In genomic region chr4:106847591-106848289, GRCm38 (mm10) we compare ENCODE assay signal across 8 mouse cellular contexts. TPM values are rescaled to one million over a fixed set of nuclear protein-coding genes. Genes with fewer than 3 reads are reported as not detected.
DNase-seq lines count a peak whose midpoint lies in the region; ATAC-seq lines count a peak whose summit lies in the region.

No protein-coding gene starts in this region.

- H3K36me3 ChIP-seq in embryonic facial prominence, embryonic 14.5 days (ENCODE audit: control insufficient read depth, insufficient read depth, low read length), result no peaks in the 10 kb centered on the region
- H3K36me3 ChIP-seq in heart, embryonic 16.5 days (ENCODE audit: control insufficient read depth, insufficient read depth), result no peaks in the 10 kb centered on the region
- H3K36me3 ChIP-seq in midbrain, embryonic 11.5 days (ENCODE audit: control insufficient read depth, insufficient read depth, low read length), result no peaks in the 10 kb centered on the region

- H3K4me2 ChIP-seq in embryonic facial prominence, embryonic 14.5 days (ENCODE audit: low read depth, low read length), result peak overlapping the region; percentile 46
- H3K4me2 ChIP-seq in heart, embryonic 16.5 days (ENCODE audit: low read depth, low read length), result peak overlapping the region; percentile 63
- H3K4me2 ChIP-seq in midbrain, embryonic 11.5 days, result peak overlapping the region; percentile 31; the same call in 1 of the 2 replicates

- H3K27ac ChIP-seq in embryonic facial prominence, embryonic 14.5 days (replicated peaks; ENCODE audit: low read depth, low read length), result peak overlapping the region; percentile 93
- peak overlapping the region; percentile 76 for H3K27ac ChIP-seq in heart, embryonic 16.5 days (ENCODE audit: low read length)
- H3K27ac ChIP-seq in midbrain, embryonic 11.5 days (ENCODE audit: low read depth, low read length), result no peak overlapping the region; the same call in 1 of the 2 replicates

- H3K9ac ChIP-seq in embryonic facial prominence, embryonic 14.5 days (ENCODE audit: low read depth, low read length), result peak overlapping the region; percentile 39
- peak overlapping the region; percentile 63 for H3K9ac ChIP-seq in heart, embryonic 16.5 days (ENCODE audit: low read length)
- H3K9ac ChIP-seq in midbrain, embryonic 11.5 days (ENCODE audit: low read length), result peak overlapping the region; percentile 43

- H3K27me3 ChIP-seq in embryonic facial prominence, embryonic 14.5 days (replicated peaks; ENCODE audit: control insufficient read depth, insufficient read depth, low read length), result no peaks in the 10 kb centered on the region
- H3K27me3 ChIP-seq in heart, embryonic 16.5 days (ENCODE audit: control insufficient read depth, insufficient read depth, low read length), result no peaks in the 10 kb centered on the region
- no peaks in the 10 kb centered on the region for H3K27me3 ChIP-seq in midbrain, embryonic 11.5 days (ENCODE audit: control insufficient read depth, insufficient read depth, low read length)

- ATAC-seq in embryonic facial prominence, embryonic 14.5 days (ENCODE audit: low read depth), result peak; percentile 96
- peak; percentile 86 for ATAC-seq in heart, embryonic 16.5 days (replicated peaks; ENCODE audit: extremely low read depth, insufficient read depth, low FRiP score)
- ATAC-seq in midbrain, embryonic 11.5 days (ENCODE audit: low FRiP score), result peak; percentile 76

- peak; percentile 27 for DNase-seq in cerebellum, adult 9-11 months
- no peak for DNase-seq in cerebellum, postnatal 4 days (ENCODE audit: low spot score in 2 of 2)
- peak; percentile 96 for DNase-seq in embryonic facial prominence, embryonic 14.5 days (ENCODE audit: low spot score)
- peak; percentile 73 to 81 for DNase-seq in kidney, postnatal 25 days
- peak; percentile 92 for DNase-seq in midbrain, embryonic 11.5 days (ENCODE audit: low spot score, missing footprints)
- no peak for DNase-seq in left cerebral cortex, postnatal 25 days (ENCODE audit: low spot score in 2 of 2)
- DNase-seq in frontal cortex, postnatal 25 days (ENCODE audit: low spot score in 2 of 2), result no peak

- 2% methylated on average over 9 of the region's 9 CpGs for WGBS in embryonic facial prominence, embryonic 14.5 days
- 17% methylated on average over 9 of the region's 9 CpGs for WGBS in heart, embryonic 16.5 days
- WGBS in midbrain, embryonic 11.5 days, result 18% methylated on average over 9 of the region's 9 CpGs

- H3K4me3 ChIP-seq in embryonic facial prominence, embryonic 14.5 days (ENCODE audit: low read depth, low read length), result peak overlapping the region; percentile 12
- H3K4me3 ChIP-seq in heart, embryonic 16.5 days (ENCODE audit: low read length), result peak overlapping the region; percentile 18; the same call in 1 of the 2 replicates
- H3K4me3 ChIP-seq in midbrain, embryonic 11.5 days (ENCODE audit: low read depth, low read length), result no peak overlapping the region

- peaks cover 33% of the 10 kb centered on the region for H3K4me1 ChIP-seq in embryonic facial prominence, embryonic 14.5 days (ENCODE audit: control insufficient read depth, insufficient read depth, low read length)
- peaks cover 18% of the 10 kb centered on the region for H3K4me1 ChIP-seq in heart, embryonic 16.5 days (ENCODE audit: control insufficient read depth, insufficient read depth, low read length)
- H3K4me1 ChIP-seq in midbrain, embryonic 11.5 days (ENCODE audit: control insufficient read depth, insufficient read depth, low read length), result peaks cover 16% of the 10 kb centered on the region

- intact Hi-C loops in left cerebral cortex, postnatal 25 days (cut with DNase I), result no loop called here

- no peaks in the 10 kb centered on the region for H3K9me3 ChIP-seq in embryonic facial prominence, embryonic 14.5 days (ENCODE audit: control insufficient read depth, low read length)
- no peaks in the 10 kb centered on the region for H3K9me3 ChIP-seq in heart, embryonic 16.5 days (replicated peaks; ENCODE audit: control insufficient read depth, low read length)
- no peaks in the 10 kb centered on the region for H3K9me3 ChIP-seq in midbrain, embryonic 11.5 days (ENCODE audit: control insufficient read depth, low read length)

RNA-seq across cellular contexts. Expression of gene Acot11, which starts 42.9 kb away (rescaled TPM):
- polyA plus RNA-seq in embryonic facial prominence, embryonic 14.5 days (2014; fragmentation: Nextera tagmentation; extraction: Ambion mirVana), result 4.1 and 4.2 TPM in 2 replicates
- polyA plus RNA-seq in heart, embryonic 16.5 days (2015; fragmentation: Nextera tagmentation; extraction: Ambion mirVana), result 7.9 and 8.1 TPM in 2 replicates
- 1.3 TPM in 2 replicates for polyA plus RNA-seq in midbrain, embryonic 11.5 days (2014; fragmentation: Nextera tagmentation; extraction: Ambion mirVana)
- total RNA-seq in left cerebral cortex, postnatal 25 days (2021), result 10 to 100 TPM; 39.1 to 53.0 TPM

Comparison
In these comparisons a context has a peak if more than half of its experiments do, and no peak if none do; other contexts are left out.
1. DNase-seq: peak in cerebellum, adult 9-11 months (single experiment), embryonic facial prominence, embryonic 14.5 days (single experiment), kidney, postnatal 25 days (2 of 2) and midbrain, embryonic 11.5 days (single experiment); none in cerebellum, postnatal 4 days (0 of 2), left cerebral cortex, postnatal 25 days (0 of 2) and frontal cortex, postnatal 25 days (0 of 2).
2. Peak in every context shown above with its lines, with median percentiles within 50 percentile points of each other: ATAC-seq, H3K4me2 ChIP-seq and H3K9ac ChIP-seq.